Mouse (Mus musculus) layer of hippocampus, adult 2 months (tissue): ENCODE results near the gene Kcnma1. TPM values are rescaled to one million over a fixed set of nuclear protein-coding genes. Genes with fewer than 3 reads are reported as not detected.
A peak's percentile ranks its signal among the peaks of the same experiment; 100 is the strongest.

ENCODE experiments used
- DNase-seq, 2 experiments: peaks; one replicate each; pipeline ENCODE4 v3.0.0; 2022; ENCODE audit warnings: low spot score in 2 of 2
- H3K27ac ChIP-seq: fragments of 200-600 bp; 2 replicates; pipeline ENCODE4 v1.8.1; 2022
- H3K4me3 ChIP-seq: fragments of 200-600 bp; 2 replicates; pipeline ENCODE4 v1.8.1; 2022; ENCODE audit warnings: mild to moderate bottlenecking
- CTCF ChIP-seq: fragments of 200-600 bp; conservative IDR thresholded peaks from 2 replicates; pipeline ENCODE4 v1.8.1; 2022; ENCODE audit warnings: antibody characterized with exemption, mild to moderate bottlenecking, moderate library complexity
- total RNA-seq, 2 experiments: library from RNA; stranded (reverse); gene quantifications; 2 replicates each; pipeline ENCODE4 v1.2.3; 2021

The Kcnma1 gene
- total RNA-seq, 2 experiments from 2014 or later, result 141 to 145 TPM

DNA sequence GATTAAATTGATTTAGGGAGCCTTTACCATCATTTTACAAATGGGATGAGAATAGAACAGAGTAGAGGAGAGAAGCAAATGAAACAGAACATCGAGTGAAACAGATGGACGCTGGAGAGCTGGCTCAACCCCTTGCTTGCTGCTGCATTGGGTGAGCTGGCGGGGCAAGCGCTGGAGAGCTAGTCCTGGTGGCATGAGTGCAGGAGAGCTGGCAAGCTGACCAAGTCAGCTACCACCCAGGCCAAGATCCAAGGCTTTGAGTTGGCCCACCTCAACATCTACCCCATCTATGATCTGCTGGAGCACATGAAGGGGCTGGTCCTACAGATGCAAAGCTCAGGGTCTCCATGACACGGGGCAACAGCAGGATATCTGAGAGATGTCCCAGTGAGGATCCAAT, 301.4 kb downstream of the Kcnma1 start:
- Histone ChIP-seq H3K27ac (no peak overlapping the region), H3K4me3 (no peak overlapping the region)
- no peak for TF ChIP-seq CTCF
- no peak for DNase-seq

DNA sequence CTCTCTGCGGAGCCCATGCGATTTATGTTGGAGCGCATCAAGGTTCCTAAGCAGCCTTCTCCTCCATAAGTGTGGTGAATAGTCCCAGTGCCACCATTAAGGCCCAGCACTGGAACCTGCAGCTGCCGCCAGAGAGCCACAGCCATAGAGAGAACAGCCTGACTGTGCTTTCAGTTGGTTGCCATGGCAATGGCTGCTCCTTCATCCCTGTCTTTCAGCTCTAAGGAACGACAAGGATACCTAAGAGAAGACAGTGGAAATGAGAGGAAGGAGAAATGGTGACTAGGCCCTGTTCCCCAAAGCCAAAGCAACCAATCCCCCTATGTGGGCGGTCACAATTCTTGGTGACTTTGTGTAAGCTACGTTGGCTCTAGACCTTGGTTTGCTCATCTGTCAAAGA, 303.3 kb downstream of the Kcnma1 start:
- peak overlapping the region; percentile 64; the same call in 1 of the 2 replicates for H3K27ac ChIP-seq
- no peak for TF ChIP-seq CTCF
- DNase-seq, result peak in 1 of 2 experiments; percentile 29
- no peak overlapping the region for H3K4me3 ChIP-seq

DNA sequence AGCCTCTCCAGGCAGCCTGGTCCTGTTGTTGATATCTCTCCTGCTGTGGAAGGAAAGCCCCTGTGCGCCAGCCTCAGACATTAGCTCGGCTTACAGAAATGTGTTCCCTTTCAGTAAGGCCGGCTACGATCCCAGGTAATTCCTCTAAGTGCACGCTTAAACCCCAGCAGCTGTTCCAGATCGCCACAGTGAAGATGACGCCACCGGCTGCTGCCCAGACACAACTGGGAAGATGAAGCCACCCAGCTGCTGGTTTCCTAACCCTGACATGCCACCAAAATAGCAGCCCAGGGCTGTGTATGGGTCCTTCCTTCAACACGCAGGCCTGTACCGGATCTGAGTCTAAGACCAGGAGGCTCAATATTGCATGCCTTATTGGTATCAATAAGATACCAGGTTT, 307.5 kb downstream of the Kcnma1 start:
- TF ChIP-seq CTCF, result no peak
- H3K27ac ChIP-seq, result no peak overlapping the region
- DNase-seq, result no peak
- no peak overlapping the region for H3K4me3 ChIP-seq

DNA sequence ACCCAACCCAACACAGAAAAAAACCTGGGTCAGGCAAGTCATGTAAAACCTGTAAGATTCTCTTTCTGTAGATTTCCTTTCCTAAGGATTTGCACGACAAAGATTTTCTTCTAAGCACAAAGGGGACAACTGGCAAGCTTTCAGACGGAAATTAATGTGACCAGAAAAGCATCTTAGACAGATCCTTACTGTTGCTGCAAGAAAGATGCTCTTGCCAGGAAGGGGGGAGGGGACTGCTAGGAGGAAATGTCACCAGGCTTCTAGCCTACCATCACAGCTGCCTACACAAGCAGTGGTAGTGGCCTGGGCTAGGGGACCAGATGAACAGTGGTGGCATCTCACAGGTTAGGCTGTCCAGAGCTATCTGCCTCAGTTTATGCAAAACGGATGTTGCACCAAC, 308.6 kb downstream of the Kcnma1 start:
- peak overlapping the region; percentile 18; the same call in 1 of the 2 replicates for H3K27ac ChIP-seq
- peak in 1 of 2 experiments; percentile 34 for DNase-seq
- H3K4me3 ChIP-seq, result no peak overlapping the region
- no peak for TF ChIP-seq CTCF

DNA sequence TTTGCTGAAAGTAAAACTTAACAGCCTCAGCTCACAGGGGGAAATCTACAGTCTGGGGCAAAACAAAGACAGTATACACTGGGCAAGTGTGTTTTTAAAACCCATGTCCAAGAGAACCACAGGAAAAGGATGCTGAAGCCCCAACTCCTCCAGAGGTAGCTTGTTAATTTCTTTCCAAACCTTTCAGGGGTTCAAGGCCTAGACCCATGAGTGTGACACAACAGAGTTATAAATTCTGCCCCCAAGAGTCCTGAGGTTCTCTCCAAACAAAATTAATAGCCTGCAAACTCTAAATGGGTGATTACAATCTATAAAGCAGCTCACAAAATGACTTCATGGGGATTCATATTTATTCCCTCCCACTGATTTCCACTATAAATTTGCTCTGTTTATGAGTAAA, 310.0 kb downstream of the Kcnma1 start:
- H3K27ac ChIP-seq, result no peak overlapping the region
- no peak for DNase-seq
- no peak overlapping the region for H3K4me3 ChIP-seq
- no peak for TF ChIP-seq CTCF

DNA sequence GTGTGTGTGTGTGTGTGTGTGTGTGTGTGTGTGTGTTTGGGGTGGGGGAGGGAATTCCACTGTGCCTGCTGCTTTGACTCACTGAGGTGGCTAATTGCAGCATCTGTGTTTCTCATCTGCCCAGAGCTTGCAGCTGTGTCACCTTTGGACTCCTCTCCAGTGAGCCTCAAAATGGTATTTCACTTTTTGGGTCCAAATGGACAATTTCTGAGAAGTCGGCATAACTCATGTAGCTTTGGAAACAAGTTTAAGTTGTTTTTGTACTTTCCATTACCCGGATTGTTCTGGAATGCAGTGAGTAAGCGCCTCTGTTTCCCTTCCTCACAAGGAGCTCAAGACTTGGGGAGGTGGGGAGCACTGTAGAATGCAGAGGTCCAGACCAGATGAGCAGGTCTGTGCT, 317.9 kb downstream of the Kcnma1 start:
- TF ChIP-seq CTCF, result no peak
- no peak for DNase-seq
- no peak overlapping the region for H3K4me3 ChIP-seq
- no peak overlapping the region for H3K27ac ChIP-seq

DNA sequence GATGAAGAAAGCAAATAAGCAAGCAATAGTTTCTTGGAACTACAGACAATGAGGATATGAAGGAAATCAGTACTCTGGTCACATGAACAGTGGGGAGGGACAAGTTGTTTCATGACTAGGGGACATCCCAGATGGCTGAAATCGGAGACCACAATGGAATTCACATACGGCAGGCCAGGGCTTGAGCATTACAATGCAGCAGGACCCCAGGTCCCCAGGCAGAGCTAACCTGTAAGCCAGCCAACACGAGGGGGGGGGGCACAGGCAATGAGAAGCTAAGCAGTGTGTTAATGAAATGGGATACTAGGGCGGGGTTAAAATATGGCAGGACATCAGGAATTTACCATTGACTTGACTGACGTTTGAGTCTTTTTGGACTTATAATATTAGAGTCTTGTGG, 324.6 kb downstream of the Kcnma1 start:
- no peak for TF ChIP-seq CTCF

DNA sequence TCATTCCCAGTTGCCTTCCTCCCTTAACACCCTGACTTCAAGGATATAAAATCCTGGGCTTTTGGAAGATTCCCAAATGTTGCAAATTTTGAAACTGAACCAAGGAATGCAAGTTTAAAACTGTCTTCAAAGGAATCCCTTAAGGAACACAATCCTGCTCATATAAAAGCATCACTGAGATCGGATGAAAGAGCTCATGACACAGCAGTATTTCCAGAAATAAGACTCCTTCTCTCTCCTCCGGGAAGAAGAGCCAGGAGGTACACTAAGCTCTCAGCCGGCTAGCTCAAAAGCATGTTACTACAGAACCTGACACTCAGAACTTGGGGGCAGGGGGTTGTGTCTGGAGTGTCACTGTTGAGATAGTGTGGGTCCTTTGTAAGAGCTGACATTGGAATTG, 325.8 kb downstream of the Kcnma1 start:
- 0 out of 2 replicates have a peak overlapping the region, but pooled peaks have one; percentile 28 for H3K27ac ChIP-seq
- H3K4me3 ChIP-seq, result no peak overlapping the region
- no peak for TF ChIP-seq CTCF
- DNase-seq, result no peak

More for the DNA sequence above, 324.6 kb downstream of the Kcnma1 start:
- no peak for DNase-seq
- H3K4me3 ChIP-seq, result no peak overlapping the region
- no peak overlapping the region for H3K27ac ChIP-seq

DNA sequence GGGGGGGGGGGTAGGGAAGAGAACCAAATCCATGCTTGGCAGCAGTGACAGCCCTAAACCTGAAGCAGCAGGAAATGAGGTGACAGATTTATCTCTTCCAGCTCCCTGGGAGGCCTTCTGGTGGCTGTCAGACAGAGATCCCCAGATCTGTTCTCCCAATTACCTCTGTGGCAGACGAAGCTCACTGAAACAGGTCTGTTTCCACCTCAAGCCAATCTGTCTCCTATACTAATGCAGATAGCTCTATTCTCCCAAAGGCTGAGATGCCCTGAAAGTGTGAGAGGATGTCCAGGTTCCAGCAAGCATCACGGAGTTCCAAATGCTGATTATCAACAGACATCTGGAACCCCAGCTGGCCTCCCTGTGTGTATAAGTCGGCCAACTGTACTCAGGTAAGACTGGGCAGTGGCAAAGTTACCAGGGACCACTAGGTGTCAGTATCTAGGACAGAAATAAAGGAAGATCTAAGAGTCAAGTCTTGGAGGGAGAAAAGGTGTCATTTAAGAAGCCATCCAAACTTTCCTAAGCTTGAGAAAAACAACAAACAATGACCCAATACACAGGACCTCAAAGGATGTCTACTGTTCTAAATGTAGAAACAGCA, 329.7 kb downstream of the Kcnma1 start:
- DNase-seq, result no peak
- Histone ChIP-seq H3K27ac (peak overlapping the region; percentile 7; the same call in 1 of the 2 replicates), H3K4me3 (no peak overlapping the region)
- peak; percentile 64 for TF ChIP-seq CTCF

DNA sequence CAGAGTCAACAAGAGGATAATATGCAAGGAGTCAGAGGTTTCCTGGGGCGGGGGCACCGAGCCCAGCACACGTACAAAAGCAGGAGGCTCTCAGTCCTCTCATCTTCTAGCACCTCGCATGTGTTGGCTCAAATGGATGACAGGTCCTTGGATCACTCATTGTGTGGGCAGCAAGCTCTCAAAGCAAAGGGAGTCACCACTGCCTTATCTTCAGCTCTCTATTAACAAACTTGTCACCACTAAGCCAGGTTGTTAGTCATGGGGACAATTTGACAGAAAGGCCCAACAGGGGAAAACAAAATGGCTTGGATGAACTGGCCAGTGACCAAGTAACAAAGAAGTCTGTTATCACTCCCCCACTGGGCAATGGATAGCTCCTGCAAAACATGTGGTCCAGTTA, 331.5 kb downstream of the Kcnma1 start:
- Histone ChIP-seq H3K27ac (no peak overlapping the region), H3K4me3 (no peak overlapping the region)
- TF ChIP-seq CTCF, result no peak
- DNase-seq, result no peak

DNA sequence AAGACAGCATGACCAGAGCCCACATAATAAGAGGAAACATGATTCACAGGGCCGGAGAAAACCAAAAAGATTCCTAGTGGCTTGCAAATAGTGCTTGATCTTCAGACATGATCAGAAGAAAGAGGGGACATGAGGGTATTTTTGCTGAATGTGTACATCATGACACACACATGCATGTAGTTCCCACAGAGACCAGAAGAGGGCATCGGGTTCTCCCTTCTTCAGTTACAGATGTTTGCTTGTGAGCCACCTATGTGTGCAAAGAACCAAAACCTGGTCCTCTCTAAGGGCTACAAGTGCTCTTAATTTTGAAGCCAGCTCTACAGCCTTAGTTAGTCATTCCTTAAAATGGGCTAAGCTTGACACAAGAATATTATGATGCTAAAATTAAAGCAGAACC, 334.9 kb downstream of the Kcnma1 start:
- H3K4me3 ChIP-seq, result no peak overlapping the region
- H3K27ac ChIP-seq, result no peak overlapping the region
- DNase-seq, result no peak
- TF ChIP-seq CTCF, result peak; percentile 67

DNA sequence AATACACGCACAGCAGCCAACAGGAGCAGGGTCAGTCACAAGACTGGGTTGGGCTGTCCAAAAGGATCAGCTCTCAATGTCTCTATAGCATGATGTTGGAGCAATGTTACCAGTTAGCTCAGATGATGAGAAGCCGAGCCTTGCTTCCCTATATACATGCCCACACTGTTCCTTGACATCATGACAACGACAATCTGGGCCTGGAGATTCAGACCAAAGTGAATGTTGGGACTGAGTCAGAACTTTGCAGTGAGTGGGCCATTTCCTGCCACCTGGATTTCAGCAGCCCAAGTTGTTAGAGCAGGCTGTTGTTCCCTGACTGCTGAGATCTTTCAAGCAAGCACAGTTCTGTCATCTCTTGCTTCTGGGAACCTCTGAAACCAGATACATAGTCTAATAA, 347.9 kb downstream of the Kcnma1 start:
- H3K27ac ChIP-seq, result peak overlapping the region; percentile 57; the same call in 1 of the 2 replicates
- TF ChIP-seq CTCF, result no peak

DNA sequence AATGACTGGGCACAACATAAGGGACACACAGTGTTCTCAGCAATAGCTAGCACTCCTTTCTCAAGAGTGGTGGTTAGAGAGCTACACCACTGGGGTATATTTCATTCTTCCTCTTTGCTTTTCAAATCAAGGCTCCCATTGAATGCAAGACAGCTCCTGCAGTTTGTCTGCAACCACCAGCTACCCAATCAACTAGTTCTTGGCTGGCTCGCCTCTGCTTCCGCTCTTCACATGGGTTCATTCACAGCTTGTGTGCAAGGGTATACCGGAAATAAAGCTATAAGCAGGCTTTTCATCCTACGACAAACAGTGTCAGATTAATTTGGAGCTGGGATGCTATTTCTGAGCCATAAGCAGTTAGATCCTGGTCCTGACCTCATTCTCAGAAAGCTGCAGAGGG, 362.6 kb downstream of the Kcnma1 start:
- Histone ChIP-seq H3K27ac (no peak overlapping the region), H3K4me3 (no peak overlapping the region)
- no peak for DNase-seq
- no peak for TF ChIP-seq CTCF

More for the DNA sequence above, 347.9 kb downstream of the Kcnma1 start:
- no peak overlapping the region for H3K4me3 ChIP-seq
- DNase-seq, result peak; percentile 27 to 54

DNA sequence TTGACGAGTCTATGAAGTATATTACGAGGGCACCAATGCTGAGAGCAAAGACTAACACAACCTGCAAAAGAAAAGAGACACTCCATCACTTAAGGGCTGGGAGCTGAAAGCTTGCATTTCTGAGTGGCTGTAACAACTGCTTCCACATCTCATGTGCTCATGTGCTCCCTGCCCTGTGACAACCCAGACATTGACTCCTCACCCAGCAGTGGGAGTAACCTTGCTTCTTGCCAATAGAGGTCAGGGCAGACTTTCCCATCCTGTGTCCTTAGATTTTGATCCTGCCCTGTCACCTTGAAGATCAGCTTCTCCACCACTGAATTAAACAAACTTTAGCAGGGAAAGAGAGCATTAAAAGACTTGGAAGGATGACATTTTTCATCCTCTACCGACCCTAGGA, 364.2 kb downstream of the Kcnma1 start:
- Histone ChIP-seq H3K27ac (no peak overlapping the region), H3K4me3 (no peak overlapping the region)
- DNase-seq, result no peak
- no peak for TF ChIP-seq CTCF
